Mouse (Mus musculus): ENCODE results near the gene Tjp3.

Gene Tjp3

DNA sequence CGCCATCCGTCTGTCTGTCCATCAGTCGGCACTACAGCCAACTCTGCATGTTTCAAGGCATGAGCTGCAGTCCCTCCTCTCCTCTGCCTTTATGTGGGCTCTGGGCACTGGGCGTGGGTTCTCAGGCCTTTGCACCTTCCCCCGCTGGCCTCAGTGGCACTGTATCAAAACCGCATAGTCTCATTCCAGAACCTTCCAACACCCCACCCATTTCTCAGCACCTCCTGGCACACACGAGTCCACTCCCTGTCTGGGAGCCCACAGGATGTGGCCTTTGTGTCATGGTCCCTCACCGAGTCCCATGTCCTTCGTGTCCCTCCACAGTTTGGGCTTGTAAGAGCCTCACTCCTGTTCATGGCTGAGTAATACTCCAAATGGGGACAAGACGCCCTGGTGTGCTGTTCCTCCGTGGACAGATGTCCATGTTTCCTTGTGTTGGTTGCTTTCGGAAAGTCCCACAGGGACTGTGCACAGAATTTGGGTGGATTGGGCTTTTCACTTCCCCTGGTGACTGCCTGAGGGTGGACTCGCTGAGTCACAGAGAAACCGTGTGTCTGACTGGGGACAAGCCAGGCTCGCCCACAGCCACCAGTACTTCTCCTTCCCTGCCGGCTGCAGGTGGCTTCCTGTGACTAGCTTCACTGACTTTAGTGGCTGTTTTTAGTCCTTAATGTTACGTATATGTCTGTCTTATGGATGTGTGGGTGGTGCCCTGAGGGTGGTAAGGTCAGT, 7.2 kb upstream of the Tjp3 start:
- in situ Hi-C loops (cut with MboI, MseI) = no loop called here

DNA sequence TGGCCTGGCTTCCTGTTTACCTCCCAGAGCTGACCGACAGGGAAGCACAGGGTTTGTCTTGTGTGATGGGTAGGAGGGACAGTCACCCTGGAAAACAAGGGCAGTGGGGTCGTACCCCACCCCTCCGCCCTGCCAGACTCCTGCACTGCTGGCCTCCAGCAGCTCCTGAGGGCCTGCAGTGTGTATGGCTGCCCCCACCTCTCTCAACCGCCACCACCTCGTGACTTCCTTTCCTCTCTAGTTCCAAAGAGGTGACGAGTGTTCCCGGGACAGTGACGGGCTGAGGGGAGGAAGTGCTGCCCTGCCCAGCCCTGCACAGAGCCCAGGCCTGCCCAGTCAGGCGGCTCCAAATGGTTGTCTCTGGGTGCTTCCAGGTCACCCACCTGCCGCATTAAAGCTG, 6.5 kb upstream of the Tjp3 start:
- in situ Hi-C loops (cut with MboI, MseI) = no loop called here

DNA sequence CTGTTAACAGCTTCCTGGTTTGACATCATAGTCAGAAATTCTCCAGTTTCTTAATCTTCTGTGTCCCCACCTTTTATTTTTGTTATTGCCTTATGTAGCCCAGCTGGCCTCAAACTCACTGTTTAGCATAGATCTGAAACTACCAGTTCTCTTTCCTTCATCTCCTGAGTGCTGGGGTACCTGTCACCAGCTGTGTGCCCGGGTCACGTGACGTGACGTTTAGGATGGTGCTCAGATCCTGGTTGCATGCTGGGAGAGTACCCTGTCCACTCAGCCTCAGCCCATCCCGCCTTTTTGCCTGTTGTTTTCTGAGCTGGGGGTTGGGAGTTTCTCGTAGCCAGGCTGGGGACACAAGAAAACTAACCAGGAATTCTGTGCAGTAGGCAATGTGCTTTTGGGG, 5.9 kb upstream of the Tjp3 start:
- in situ Hi-C loops (cut with MboI, MseI) = no loop called here

DNA sequence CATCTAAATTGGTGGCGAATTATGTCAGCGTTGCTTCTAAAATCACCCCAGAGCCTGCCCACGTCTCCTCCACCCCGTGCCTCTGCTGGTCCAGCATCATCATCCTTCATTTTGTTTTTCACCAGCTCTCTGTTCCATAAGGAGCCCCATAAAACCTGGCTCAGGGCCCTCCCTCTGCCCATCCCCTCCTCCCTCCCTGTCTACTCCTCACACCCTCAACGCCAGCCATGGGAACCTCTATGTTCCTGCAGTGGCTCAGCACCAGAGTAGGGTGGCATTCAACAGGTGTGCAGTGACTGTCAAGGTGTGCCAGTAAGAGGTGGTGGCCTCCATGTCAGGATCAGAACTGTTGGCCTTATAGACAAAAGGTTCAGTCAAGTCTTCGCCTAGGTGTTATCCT, 3.8 kb upstream of the Tjp3 start:
- in situ Hi-C loops (cut with MboI, MseI) = no loop called here

DNA sequence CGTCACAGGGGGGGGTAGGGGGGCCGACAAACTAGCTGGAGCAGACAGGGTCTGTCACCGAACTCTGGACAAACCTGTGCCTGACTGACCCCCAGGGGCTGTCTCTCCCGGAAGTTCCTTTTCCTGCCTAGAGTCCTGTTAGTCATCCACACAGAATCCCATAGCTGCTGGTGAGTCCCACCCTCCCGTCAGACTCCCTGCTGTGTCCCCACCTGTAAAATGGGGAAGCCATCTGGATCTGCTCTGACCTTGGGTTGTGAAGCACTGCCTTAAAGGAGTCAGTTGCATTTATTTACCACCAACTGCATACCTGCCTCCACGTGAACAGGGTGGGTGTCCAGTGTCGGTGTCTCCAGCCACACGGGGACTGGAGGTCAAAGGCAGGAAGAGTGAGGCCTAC, 3.1 kb upstream of the Tjp3 start:
- in situ Hi-C loops (cut with MboI, MseI) = no loop called here

DNA sequence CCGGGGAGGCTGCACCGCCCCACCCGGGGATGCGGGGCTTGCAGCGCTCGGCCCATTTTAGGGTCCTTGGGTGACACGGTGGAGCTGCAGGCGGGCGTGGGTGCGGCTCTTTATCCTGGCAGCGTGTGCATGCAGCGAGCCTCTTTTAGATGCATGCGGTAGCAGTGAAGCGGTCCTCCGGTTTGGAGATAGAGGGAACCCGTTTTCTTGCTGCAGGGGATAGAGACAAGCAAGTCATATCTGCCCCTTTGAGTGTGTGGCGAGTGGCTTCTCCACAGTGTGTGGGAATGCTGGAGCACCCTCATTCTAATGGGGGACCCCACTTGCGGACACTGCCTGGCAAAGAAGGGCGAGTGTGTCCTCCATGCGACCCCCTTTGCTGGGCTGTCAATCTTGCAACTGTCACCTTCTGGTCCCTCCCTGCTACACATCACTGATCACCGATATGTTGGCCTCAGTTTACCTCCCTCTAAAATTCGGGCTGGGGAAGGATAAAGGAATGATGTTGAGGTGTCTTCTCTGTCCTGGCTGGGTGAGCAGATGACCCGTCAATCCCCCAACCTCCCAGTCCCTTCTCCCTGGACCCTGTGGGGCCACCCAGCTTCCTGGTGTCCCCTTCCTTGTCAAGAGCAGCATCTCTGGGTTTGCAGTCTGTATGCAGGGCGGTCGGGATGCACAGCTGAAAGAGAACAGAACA, 2.1 kb upstream of the Tjp3 start:
- in situ Hi-C loops (cut with MboI, MseI) = no loop called here

DNA sequence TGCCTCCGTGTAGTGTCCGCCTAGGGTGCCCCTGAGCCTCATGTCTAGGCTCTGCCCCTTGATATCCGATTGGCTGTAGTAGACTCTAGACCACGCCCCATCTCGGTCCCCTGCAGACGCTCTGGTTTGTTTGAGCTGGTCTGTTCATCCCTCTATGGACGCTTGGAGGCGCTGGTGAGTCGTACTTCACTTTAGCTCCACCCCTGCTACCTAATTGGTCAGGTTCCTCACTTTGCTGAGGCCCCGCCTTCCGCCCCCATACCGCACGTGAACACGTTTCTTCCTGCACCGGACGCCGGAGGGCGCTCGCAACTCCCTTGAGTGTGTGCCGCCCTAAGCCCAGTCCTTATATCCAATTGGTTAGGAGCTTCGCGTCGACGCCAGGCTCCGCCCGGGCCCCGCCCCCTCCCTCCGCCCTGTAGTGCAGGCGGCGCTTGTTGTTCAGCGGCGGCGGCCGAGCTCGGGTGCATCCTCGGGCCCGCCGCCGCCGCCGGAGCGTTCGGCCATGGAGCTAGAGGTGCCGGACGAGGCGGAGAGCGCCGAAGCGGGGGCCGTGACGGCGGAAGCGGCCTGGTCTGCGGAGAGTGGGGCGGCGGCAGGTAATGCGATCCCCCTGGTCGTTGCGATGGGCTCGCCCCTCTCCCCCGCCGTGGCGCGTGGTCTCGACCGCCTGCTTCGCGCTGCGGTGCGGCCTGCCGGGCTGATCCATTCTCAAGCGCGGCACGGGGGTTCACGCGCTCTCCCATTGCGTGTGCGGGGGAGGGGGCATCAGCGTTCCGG, 1.4 kb upstream of the Tjp3 start, which contains the start of gene Pip5k1c:
TSS of gene Pip5k1c (plus strand) at position 410 of the 780 bp plus-strand sequence.
- in situ Hi-C loops (cut with MboI, MseI) = no loop called here

DNA sequence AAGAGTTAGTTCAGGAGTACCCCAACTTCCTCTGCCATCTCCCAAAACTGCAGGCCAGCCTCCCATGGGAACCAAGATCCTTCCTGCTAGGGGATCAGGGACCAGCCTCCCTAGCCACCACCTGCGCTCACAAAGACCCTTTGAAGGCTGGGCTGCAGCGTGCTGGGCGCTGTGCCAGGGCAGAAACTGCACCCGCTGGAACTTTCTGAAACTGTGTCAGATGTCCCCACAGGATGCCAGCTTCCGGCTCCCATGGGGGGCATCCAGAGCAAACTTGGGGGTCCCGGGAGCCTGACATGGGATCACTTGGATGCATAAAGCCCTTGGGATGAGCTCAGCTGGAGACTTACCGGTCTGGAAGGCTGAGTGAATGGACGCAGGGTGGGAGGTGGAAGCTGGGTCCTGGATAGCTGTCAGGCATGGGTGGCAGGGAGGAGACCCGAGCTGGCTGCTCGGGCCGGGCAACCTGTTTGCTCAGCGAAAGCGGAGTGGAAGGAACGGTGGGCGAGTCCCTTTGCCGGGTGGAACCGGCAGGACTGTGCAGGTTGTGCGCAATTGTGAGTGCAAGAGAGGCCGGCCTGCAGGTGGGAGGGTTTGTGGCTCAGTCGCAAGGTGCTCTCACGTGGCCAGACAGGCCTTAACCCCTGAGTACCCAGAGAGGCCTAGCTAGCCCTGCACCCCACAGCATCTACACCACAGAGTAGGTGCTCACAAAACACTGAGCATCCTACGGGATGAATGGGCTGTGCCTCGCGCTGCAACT, 502 bp downstream of the Tjp3 start:
- in situ Hi-C loops (cut with MboI, MseI) = no loop called here

DNA sequence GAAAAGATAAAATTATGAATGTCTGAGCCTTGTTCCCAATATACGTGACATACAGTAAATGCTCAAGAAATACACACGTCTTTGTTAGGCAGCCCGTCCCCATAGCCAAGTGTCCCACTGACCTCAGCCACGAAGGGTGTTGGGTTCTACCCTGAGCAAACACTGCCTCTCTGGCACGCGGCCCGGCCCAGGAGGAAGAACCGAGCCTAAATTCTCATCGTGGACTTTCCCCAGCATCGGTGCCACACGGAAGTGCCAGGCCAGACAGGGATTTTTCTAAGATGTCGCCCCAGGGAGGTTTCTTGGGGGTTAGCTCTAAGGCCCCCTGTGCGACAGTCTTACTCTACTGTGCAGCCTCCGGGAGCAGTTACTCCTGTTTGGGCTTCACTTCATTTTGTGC, 1.6 kb downstream of the Tjp3 start:
- in situ Hi-C loops (cut with MboI, MseI) = no loop called here

DNA sequence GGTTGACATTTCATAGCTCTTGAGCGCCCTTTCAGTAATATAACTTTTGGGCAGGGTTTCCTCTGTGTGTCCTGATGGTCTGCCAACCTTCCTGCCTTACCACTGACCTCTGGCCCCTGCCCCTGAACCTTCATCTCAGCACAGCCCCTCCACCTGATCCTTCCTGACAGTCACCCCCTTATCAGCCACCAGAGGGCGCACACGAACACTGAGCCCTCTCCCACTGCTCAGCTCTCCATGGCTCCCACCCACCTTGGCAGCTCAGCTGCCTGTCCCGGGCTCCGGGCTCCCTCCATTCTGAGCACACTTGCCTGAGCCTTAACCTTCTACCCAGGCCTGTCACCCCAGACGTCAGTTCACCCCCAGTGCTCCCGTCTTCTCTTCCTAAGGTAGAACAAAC, 2.1 kb downstream of the Tjp3 start:
- in situ Hi-C loops (cut with MboI, MseI) = no loop called here

DNA sequence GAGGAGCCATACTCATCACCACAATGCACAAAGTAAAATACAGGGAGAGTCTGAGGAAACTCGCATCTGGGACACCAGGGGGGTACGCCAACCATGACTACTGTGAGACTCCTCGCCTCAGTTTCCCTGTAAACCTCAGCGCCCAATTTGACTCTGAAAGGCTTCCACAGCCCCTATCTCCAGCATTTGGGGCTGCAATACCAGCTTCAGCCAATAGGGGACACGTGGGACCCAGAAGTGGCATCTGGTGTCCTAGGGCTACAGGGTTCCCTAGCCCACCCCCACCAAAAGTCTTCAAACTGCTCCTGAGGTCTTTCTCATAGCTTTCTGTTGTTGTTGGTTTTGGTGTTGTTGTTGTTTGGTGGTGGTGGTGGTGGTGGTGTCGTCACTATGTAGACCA, 2.8 kb downstream of the Tjp3 start:
- in situ Hi-C loops (cut with MboI, MseI) = no loop called here

DNA sequence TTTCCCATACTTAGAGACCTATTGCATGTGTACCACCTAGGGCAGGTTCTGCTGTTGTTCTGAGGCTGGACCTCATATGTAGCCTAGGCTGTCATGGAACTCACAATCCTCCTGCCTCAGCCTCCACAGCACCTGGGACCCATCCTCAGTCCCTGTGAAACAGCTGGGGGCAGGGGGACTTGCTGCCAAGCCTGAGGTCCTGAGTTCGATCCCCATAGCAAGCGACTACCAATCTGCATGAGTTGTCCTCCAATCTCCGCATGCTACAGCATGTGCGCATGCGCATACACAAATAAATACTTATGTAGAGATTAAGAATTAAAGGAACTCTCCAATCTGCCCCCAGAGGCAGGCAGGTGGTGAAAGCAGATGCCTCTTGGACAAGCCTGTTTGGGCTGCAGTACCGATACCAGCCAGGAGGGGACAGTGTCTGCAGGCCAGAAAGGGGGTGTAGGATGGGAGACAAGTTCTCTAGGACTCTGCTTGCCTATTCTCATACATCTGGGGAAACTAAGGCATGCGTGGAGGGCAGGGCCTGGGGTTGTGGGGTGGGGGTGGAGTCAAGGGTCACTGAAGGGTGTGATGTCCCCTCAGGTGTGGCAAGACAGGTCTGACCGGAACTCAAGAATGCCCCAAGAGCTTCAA, 3.7 kb downstream of the Tjp3 start:
- in situ Hi-C loops (cut with MboI, MseI) = no loop called here

DNA sequence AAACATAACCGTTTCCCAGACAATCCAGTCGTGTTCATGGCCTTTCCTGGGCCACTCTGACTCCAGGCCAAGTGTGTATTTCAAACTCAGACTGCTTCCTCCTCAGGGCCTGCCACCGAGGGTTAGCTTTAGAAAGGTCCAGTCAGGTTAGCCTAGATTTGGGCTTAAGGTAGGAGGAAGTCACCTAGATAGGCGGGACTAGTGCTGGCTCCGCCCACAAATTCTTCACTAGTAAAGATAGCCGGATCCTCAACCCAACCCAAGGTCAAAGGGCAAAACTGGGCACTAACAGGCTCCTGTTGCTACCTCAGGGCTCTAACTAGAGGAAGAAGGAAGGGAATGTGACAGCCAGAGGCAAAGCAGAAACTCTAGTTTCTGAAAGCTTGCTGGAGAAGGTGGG, 4.8 kb downstream of the Tjp3 start:
- in situ Hi-C loops (cut with MboI, MseI) = no loop called here

DNA sequence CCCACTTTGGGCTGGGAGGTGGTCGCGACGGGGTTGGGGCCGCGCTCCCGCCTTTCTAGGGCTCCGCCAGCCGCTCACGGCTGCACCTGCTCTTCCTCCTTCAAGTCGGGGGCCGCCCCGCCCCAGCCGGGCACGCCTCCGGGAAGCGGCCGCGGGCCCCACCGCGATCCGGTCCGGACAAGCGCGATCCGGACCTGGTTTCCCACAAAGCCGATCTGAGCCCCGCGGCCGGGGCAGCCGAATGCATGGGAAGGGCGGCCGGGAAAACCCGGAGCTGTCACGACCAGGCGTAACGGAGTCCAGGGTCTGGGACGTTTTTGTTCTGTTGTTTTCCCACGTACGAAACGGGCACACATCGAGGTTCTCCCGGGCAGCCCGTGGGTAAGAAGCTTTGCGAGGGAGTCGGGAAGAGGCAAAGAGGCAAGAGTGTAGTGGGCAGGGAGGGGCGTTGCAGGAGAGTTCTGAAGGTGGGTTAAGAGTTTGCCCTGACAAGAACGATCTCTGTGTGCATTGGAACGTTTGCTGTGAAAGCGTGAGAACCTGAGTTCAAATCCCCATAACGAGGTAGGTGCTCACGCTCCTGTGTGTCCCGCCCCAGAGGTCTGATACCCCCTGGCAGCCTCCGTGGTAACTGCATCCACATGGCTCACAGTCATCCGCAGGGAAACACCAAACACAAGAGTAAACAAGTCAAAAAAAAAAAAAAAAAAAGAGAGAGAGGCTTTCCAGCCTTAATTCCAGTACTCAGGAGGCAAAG, 5.5 kb downstream of the Tjp3 start:
- in situ Hi-C loops (cut with MboI, MseI) = no loop called here

DNA sequence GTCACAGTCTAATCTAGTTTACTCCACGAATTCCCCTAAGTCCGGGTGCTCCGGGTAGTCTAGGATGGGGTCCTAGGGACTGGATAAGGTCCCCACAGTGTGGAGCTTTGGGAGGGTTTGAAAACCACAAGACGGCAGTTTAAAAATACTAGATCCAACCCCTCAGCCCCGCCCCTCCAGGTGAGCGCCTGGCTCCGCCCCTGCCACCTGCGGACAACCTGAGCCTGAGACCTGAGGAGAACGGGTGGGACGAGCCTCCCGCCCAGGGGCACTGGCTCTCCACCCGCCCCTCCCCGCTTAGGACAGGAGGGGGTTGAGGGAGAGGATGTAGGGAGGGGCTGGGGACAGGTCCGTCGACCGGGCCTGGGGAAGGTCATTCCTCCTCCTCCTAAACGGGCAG, 6.7 kb downstream of the Tjp3 start:
- in situ Hi-C loops (cut with MboI, MseI) = no loop called here

DNA sequence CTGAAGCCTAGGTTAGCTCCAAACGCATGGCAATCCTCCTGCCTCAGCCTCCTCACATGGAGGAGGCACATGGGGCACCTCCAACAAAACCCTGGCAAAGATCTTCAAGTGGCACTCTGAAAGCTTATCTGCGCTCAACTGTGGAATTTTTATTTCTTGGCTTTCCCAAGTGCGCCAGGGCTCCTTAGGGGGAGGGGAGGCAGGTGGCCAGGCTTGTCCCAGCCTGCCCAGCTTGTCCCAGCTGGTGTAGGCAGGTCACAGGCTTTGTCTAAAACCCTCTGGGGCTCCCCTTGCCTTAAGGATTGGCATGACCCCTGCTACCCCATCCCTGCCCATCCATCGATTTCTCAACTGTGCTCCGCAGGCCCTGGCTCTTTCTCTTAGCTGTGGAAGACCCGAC, 7.2 kb downstream of the Tjp3 start:
- in situ Hi-C loops (cut with MboI, MseI) = no loop called here

DNA sequence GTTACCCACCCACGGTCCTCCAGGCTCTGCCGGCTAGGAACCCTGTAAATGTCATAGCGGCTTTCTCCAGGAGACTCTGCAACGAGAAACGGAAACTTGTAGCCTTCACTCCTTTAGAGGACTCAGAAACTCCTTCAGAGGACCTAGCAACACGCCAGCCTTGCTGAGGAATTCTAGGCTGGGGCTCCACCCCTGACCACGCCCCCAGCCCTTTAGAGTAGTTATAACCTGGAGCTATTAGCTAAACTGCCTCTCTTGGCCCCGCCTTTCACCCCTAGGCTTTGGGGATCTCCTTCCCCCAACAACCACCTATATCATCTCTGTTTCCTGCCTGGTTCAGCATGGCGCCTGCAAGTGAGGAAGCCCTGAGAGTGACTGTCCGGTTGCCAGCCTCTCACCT, 11.9 kb downstream of the Tjp3 start:
- in situ Hi-C loops (cut with MboI, MseI) = no loop called here

DNA sequence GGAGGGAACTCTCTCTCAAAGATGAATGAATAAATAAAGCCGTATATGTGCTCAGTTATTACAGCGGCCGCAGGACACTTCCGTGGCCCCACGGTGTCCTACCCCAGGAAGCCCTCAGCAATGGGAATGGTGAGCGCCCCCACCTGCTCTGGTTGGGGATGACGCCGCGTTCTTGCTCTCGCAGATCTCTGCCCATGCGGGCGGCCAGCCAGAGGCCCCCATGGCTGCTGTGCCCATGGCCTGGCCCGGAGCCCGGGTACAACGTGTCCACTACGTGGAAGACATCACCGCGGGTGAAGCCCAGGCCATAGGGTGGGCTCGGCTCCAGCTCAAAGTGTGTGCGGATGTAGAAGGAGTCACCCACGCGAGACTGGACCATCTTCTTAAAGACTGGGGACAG, 13.7 kb downstream of the Tjp3 start:
- in situ Hi-C loops (cut with MboI, MseI) = no loop called here

DNA sequence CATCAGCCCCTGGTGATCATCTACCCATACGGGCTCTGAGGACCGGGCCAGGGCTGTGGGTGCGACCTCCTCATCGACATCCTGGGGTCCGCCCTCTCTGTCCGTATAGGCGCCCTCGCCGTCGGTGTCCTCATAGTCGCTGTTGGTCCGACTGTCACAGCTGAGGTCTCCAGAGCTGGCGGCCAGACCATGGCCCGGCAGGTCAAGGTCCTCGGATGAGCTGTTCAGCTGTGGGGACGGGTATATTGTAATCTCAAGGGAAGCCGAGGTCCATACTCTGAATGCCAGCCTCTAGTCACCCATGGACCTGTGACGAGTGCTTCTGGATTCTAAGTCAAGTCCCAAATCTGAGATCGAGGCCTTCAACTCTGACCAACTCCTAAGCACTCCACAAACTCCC, 17.5 kb downstream of the Tjp3 start:
- in situ Hi-C loops (cut with MboI, MseI) = loop anchor here (5.0 kb wide), 1 partner anchor 67 kb away; no protein-coding TSS in a partner anchor

DNA sequence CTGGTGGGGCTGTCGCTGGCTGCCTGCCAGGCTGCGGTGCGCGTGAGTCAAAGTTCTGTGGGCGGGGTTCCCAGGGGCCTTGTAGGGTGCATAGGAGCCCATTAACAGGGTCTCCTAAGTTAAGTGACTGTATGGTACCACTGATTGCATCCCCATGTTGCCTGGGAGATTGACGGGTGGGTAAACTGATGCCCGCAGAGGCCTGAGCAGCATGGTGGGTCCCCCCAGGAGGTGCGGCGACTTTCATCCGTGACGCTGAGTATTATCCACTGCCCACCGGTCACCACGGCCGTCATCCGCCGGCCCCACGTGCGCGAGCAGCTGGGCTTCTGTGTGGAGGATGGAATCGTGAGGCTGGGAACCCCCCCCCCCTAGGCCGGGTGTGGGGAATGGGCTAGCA, 19.0 kb downstream of the Tjp3 start:
- in situ Hi-C loops (cut with MboI, MseI) = loop anchor here (5.0 kb wide), 1 partner anchor 65 kb away; no protein-coding TSS in a partner anchor
